Mouse (Mus musculus) erythroblast, adult 5-6 weeks (primary cell): ENCODE measurements around the gene Ttf2. TPM values are rescaled to one million over a fixed set of nuclear protein-coding genes. Genes with fewer than 3 reads are reported as not detected.

Source experiments
- ATAC-seq: replicated peaks from 2 replicates; pipeline ENCODE4 v1.8.0; 2016; ENCODE audit warnings: moderate number of reproducible peaks, mild to moderate bottlenecking, moderate TSS enrichment, inconsistent platforms; ENCODE audit not compliant: poor library complexity, low FRiP score, severe bottlenecking
- total RNA-seq, 2 experiments: library from RNA; stranded (forward) in 1 of 2; stranded (reverse) in 1 of 2; fragments of 150-400 nt in 1 of 2; fragments of 200-764, 138-1000 nt in 1 of 2; gene quantifications; 2 replicates each; pipeline versions ENCODE4 v1.2.3 to v1.2.4; 2015 to 2017; ENCODE audit warnings: low replicate concordance in 2 of 2

Gene Ttf2
- total RNA-seq, 2 experiments from 2014 or later, result 5.8 to 12.4 TPM

DNA sequence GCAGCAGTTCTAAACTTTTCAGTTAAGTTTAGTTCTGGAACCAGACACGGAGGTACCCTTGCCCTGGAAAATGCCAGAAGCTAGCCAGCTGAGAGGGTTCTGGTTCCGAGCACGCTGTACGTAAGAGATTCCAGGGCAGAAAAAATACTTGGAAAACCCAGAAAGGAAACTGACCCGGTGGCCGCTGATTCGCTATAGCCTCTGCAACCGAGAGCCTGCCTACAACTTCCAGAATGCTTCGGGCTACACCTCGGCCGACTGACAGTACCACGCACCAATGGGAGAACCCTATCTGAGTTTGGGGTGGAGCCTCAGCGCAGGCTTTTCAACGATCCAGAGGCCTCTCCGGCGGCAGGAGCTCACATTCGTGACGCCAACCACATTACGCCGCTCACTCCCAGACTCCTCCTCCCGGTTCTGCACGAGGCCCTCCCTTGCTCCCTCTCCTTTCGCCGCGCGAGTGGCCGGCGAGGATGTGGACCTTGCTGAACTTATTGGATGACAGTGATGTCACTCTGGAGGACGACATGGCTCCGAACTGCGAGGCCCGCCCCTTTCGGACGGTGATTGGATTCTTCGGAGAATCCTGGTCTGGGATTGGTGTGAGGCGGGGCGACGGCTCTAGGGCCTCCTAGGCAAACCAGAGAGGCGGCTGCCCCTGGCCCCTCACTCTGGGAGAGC, 47.5 kb downstream of the Ttf2 start, which contains the start of gene Trim45:
Trim45 (plus strand) TSS at position 378 of the 681 bp plus-strand sequence.
- ATAC-seq, result peak; percentile 97

DNA sequence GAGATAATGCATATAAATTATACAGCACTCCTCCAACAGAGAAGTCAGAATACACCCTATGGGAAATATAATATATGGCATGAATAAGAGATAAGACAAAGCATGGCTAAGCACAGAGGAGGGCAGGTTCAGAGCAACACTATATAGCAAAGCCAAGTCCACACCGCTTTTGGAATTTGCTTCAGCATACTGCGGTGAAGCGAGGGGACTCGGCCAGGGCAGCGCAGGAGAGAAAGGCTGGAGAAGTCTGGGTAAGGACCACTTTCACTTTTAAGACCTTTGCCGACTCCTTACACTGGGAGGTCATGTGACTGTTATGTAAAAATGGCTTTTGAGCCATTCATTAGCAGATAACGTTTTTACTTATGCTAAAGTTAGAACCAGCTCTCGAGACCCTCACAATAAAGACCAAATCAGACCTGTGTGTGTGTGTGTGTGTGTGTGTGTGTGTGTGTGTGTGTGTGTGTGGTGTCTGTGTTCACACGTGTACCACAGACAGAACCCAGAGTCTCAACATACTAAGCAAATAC, 48.8 kb downstream of the Ttf2 start:
- no peak for ATAC-seq

DNA sequence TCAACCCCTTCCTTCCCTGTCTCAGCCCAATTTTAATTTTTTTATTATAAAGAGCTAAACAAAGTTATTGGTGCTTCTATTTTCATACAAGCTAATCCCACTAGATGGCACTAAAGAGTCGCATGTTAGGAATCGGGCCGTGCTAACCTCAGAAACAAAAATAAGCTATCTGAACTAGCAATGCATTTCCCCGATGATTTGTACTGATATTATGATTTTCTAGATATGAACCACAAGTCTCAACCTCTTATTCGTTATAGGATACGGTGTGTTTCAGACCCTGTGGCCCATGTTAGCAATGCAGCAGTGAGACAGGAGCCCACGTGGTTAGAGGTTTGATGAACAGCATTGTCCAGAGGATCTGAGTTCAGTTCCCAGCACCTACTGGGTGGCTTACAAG, 52.6 kb downstream of the Ttf2 start:
- no peak; the same call in 1 of the 2 replicates for ATAC-seq

DNA sequence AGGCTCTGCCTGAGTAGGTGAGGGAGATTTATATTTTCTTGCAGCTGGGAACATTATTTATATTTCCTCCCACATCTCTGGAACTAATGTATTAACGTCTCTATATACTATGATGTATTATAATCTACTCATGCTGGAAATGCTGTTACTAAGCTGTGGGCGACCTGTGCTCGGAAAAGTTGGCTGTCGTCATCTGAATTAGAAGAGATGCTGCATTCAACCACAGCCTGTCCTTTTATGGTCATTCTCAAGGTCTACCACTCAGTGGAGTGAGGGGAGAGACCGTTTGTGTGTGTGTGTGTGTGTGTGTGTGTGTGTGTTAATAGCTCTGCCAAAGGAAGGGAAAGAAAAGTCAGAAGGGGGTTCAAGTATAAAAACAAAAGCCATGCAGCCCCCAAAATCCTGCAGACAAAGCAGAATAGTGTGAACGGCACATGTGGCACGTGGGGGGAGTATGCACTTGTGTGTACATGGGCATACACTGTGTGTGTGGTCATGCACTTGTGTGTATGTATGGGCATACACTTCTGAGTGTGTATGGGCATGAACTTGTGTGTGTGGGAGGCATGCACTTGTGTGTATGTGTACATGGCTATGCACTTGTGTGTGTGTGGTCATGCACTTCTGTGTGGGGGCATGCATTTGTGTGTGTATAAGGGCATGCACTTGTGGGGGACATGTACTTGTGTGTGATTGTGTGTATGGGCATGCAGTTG, 57.8 kb downstream of the Ttf2 start:
- no peak for ATAC-seq

DNA sequence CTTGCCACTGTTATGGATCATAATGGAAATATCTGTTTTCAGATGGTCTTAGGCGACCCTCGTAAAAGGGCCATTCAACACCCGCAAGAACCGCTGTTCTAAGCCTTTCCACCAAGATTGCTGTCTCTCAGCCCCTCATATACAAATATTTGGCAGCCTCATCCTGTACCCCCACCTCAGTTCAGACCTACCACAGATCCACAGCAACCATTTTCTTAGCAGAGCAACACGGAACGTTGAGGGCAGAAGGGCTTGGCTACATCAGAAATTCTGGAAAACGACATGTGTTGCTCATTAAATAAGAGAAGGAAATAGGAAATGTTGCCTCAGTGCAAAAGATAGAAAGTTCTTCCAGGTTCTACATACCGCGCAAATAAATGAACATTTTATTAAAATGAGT, 58.4 kb downstream of the Ttf2 start:
- no peak for ATAC-seq

DNA sequence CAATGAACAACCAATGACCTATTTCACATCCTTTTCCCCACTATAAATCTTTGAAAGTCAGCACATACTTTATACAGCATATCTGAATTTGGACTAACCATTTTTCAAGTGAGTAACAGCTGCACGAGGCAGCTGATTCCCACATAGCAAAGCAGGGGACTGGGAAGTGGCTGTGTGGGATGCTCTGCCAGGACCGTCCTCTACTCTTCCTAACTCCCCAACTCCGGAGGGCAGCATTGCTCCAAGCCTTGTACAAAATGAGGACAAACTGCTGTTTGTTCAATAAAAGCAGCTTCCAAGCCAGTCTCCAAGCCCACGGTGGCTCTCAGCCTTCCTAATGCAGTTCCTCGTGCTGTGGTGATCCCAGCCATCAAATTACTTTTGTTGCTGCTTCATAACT, 58.8 kb downstream of the Ttf2 start:
- no peak for ATAC-seq

DNA sequence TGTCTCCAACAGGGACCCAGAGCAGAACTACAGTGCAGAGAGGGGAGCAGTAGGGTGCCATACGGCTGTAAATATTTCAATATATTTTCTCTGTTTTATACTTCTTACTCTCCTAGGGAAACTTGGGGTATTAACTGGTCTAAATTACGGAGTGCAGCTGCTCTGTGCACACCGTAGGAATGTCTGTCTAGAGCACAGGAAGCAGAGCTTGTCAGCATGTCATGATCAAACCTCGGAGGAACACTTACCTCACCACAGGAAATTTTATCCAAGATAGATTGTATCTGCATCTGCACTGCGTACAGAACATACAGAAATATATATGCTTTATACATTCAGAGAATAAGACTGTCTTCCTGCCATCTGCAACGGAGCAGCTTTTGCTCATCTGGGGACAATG, 60.9 kb downstream of the Ttf2 start:
- ATAC-seq, result no peak

DNA sequence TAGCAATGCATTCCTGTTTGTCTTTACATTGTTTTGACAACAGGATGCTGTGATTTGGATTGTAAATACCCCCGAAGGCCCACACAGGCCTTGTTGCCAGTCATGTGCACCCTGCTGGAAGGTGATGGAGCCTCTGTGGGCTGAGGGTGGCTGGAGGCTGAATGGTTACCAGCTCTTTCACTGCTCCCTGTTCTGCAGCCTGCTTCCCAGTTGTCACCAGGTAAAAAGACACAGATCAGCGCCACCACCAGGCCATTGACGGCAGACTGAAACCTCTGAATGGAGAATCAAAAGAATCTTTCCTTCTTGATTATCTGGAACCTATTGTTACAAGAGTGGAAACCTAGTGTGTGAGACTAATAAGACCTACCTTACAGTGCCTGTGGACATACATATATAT, 62.5 kb downstream of the Ttf2 start:
- ATAC-seq, result no peak

DNA sequence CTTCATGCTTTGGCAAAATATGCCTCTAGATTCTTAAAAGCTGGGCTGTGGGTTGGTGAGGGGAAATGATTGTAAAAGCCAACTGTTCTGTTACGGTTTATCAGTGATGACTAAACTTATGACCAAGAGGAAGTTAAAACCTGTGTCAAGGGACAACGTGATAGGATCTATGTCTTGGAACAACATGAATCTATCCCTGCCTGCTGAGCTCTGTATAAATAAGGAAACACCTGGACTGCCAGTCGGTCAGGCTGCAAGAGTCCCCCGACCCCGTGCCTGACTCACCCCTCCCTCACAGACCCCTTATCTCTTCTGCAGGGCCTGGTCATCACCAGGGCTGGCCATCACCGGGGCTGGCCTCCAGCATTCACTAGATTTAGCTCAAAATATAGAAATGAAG, 63.3 kb downstream of the Ttf2 start:
- ATAC-seq, result no peak

DNA sequence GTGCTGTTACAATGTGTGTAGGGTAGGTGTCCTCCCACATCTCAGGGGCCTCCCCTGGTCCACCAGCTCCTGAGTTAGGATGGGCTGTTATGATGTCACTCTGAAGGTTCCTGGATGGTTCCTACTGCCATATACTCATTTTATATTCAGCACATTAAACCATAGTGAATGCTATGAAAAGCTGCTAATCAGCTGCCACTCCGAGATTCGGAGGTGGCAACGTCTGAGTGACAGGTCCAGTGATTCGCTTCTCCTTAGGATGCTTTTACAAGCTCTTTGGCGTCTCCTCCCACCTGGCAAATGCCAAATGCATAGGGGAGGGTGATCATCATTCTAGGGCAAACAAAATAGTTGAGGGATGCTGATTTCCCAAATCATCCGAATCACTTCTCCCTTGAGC, 74.0 kb downstream of the Ttf2 start:
- no peak for ATAC-seq

DNA sequence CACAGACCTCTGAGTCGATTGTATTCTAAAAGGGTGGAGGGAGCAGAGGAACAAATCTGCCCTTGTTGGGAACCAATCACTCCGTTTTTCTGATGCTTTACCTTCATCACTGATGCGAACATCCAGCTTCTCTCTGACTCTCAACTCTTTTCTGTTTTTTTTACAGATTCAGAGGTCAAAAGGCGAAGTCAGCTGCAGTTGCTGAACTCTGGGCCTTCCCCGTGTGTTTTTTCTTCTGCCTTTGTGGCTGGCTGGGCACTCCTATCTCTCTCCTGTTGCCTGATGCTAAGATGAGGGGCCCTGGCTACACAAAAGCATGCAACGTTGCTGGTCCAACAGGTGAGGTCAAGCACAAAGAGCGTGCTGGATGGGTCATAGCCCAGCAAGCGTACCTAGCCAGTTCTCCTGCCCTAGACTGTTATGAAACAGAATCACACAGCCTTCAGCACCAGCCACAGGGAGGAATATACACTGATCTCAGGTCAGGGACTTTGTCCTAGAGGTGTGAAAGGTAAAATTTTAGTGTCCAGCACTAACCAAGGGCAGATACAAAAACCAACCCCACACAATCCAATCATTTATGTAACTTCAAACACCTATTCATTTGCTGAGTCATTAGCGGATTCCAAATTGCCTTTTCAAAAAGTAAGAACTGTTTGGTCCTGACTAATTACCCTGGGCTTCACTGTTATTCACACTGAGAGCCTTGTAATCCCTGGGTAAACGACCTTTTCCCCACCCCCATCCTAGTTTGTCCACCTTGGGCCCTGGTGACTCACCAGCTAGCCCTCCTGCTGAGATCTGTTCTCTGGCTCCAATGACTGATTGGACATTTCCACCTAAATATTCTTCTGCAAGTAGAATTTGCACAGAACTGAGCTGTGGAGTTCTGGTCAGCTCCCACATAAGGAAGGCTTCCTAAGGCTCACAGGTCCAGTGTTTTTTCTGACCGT, 76.8 kb downstream of the Ttf2 start:
- ATAC-seq, result no peak

DNA sequence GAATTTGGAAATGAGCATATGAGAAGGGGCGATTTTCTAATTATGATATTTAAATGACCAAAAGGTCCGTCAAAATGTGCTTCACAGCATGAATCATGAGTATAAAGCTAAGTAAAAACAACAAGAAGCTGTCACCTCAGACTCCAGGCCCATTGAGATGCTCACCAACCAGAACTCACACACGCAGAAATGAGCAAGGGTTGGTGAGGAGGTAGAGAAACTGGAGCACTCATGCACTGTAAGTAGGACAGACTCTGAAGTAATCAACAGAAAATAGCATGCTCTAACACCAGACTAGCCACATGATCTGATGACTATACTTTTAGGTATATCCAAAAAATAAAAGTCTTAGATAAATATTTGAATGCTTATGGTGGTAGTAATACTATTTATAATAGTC, 79.1 kb downstream of the Ttf2 start:
- no peak for ATAC-seq

DNA sequence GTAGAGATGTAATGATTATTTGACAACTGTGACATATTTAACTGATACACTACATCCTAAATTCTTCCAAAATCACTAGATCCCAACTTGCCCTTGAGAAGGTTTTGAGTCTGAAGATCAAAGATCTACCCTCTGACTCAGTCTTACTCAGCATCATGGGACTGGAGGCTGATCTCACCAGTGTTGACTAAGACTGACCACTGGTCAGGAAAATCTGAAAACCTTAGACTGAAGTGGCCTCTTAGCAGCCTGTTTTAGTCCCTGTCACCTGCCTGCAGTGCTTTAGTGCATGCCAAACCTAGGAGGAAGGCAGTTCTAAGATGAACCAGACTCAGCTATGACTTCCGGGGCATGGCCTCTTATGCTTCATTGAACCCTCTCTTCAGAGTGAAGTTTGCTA, 80.2 kb downstream of the Ttf2 start:
- ATAC-seq, result no peak

Other genes starting within 250 kb of the Ttf2 start
- gene Vtcn1, start 144.2 kb downstream of the Ttf2 start, total RNA-seq (2015; ENCODE audit: low replicate concordance), result not detected in 2 replicates
- gene Vtcn1, start 144.2 kb downstream of the Ttf2 start, total RNA-seq (2017; ENCODE audit: low replicate concordance), result not detected in 2 replicates
- not detected in 2 replicates for gene Trim45, start 47.5 kb downstream of the Ttf2 start, total RNA-seq (2015; ENCODE audit: low replicate concordance)
- gene Trim45, start 47.5 kb downstream of the Ttf2 start, total RNA-seq (2017; ENCODE audit: low replicate concordance), result 3.2 and 3.9 TPM in 2 replicates
- 0.19 and 0.42 TPM in 2 replicates for gene Cd101, start 59.9 kb upstream of the Ttf2 start, total RNA-seq (2015; ENCODE audit: low replicate concordance)
- gene Cd101, start 59.9 kb upstream of the Ttf2 start, total RNA-seq (2017; ENCODE audit: low replicate concordance), result 1.8 and 2.0 TPM in 2 replicates
- 6.3 TPM in 1 of 2 replicates, not detected in the other for gene Ptgfrn, start 140.6 kb upstream of the Ttf2 start, total RNA-seq (2015; ENCODE audit: low replicate concordance)
- 0.09 TPM in 1 of 2 replicates, not detected in the other for gene Ptgfrn, start 140.6 kb upstream of the Ttf2 start, total RNA-seq (2017; ENCODE audit: low replicate concordance)